Mouse (Mus musculus): Measurements from ENCODE around the gene Rbbp8nl. TPM values are rescaled to one million over a fixed set of nuclear protein-coding genes. Genes with fewer than 3 reads are reported as not detected.

The Rbbp8nl gene
- polyA plus RNA-seq, 1 experiment from 2014 or later, result not detected

GRCm38 (mm10) chr2:180306009-180306408, 16.3 kb upstream of the Rbbp8nl start:
- Histone ChIP-seq H3K27ac (replicated peaks) (no peak overlapping the region), H3K9me3 (replicated peaks) (no peaks in the 10 kb centered on the region), H3K4me3 (replicated peaks) (no peak overlapping the region), H3K36me3 (no peaks in the 10 kb centered on the region), H3K4me1 (no peaks in the 10 kb centered on the region), H3K9ac (replicated peaks) (no peak overlapping the region), H3K27me3 (replicated peaks) (no peaks in the 10 kb centered on the region), H3K4me2 (no peak overlapping the region)
- WGBS, result 82% methylated on average over 2 of the region's 2 CpGs
- ATAC-seq (ENCODE audit: low FRiP score), result no peak

- Histone ChIP-seq H3K4me3 (replicated peaks) (no peak overlapping the region), H3K27ac (replicated peaks) (no peak overlapping the region), H3K36me3 (no peaks in the 10 kb centered on the region), H3K9ac (replicated peaks) (no peak overlapping the region), H3K4me2 (no peak overlapping the region), H3K4me1 (no peaks in the 10 kb centered on the region), H3K27me3 (replicated peaks) (no peaks in the 10 kb centered on the region), H3K9me3 (replicated peaks) (no peaks in the 10 kb centered on the region)
- ATAC-seq (ENCODE audit: low FRiP score), result no peak
- WGBS, result 82% methylated on average over 3 of the region's 3 CpGs
Measured at GRCm38 (mm10) chr2:180305490-180305889, 15.8 kb upstream of the Rbbp8nl start.

- Histone ChIP-seq H3K27me3 (replicated peaks) (no peaks in the 10 kb centered on the region), H3K4me1 (no peaks in the 10 kb centered on the region), H3K9ac (replicated peaks) (no peak overlapping the region), H3K9me3 (replicated peaks) (no peaks in the 10 kb centered on the region), H3K4me2 (no peak overlapping the region), H3K36me3 (no peaks in the 10 kb centered on the region), H3K4me3 (replicated peaks) (no peak overlapping the region), H3K27ac (replicated peaks) (no peak overlapping the region)
- no peak for ATAC-seq (ENCODE audit: low FRiP score)
- WGBS, result 61% methylated on average over 4 of the region's 4 CpGs
Measured at GRCm38 (mm10) chr2:180304554-180304953, 14.9 kb upstream of the Rbbp8nl start.

- no peaks in the 10 kb centered on the region for H3K27me3 ChIP-seq (replicated peaks)
- H3K9me3 ChIP-seq (replicated peaks), result no peaks in the 10 kb centered on the region
- WGBS, result 88% methylated on average over 12 of the region's 12 CpGs
- ATAC-seq (ENCODE audit: low FRiP score), result no peak
- H3K4me3 ChIP-seq (replicated peaks), result no peak overlapping the region
- no peaks in the 10 kb centered on the region for H3K4me1 ChIP-seq
- H3K27ac ChIP-seq (replicated peaks), result no peak overlapping the region
- no peaks in the 10 kb centered on the region for H3K36me3 ChIP-seq
- no peak overlapping the region for H3K4me2 ChIP-seq
- H3K9ac ChIP-seq (replicated peaks), result no peak overlapping the region
Measured at GRCm38 (mm10) chr2:180303468-180303867, 13.8 kb upstream of the Rbbp8nl start.

GRCm38 (mm10) chr2:180302201-180302600, 12.5 kb upstream of the Rbbp8nl start:
- Histone ChIP-seq H3K27ac (replicated peaks) (no peak overlapping the region), H3K9me3 (replicated peaks) (no peaks in the 10 kb centered on the region), H3K27me3 (replicated peaks) (no peaks in the 10 kb centered on the region), H3K36me3 (no peaks in the 10 kb centered on the region), H3K4me1 (no peaks in the 10 kb centered on the region), H3K4me3 (replicated peaks) (no peak overlapping the region), H3K4me2 (no peak overlapping the region), H3K9ac (replicated peaks) (no peak overlapping the region)
- WGBS, result 73% methylated on average over 4 of the region's 4 CpGs
- ATAC-seq (ENCODE audit: low FRiP score), result no peak

- no peak overlapping the region for H3K4me3 ChIP-seq (replicated peaks)
- H3K36me3 ChIP-seq, result no peaks in the 10 kb centered on the region
- H3K9ac ChIP-seq (replicated peaks), result no peak overlapping the region
- WGBS, result 64% methylated on average over 5 of the region's 5 CpGs
- no peak for ATAC-seq (ENCODE audit: low FRiP score)
- H3K9me3 ChIP-seq (replicated peaks), result no peaks in the 10 kb centered on the region
- no peaks in the 10 kb centered on the region for H3K27me3 ChIP-seq (replicated peaks)
- H3K27ac ChIP-seq (replicated peaks), result no peak overlapping the region
- no peak overlapping the region for H3K4me2 ChIP-seq
- H3K4me1 ChIP-seq, result no peaks in the 10 kb centered on the region
Measured at GRCm38 (mm10) chr2:180300771-180301170, 11.1 kb upstream of the Rbbp8nl start.

- Histone ChIP-seq H3K4me2 (no peak overlapping the region), H3K27ac (replicated peaks) (no peak overlapping the region), H3K36me3 (no peaks in the 10 kb centered on the region), H3K4me3 (replicated peaks) (no peak overlapping the region), H3K9me3 (replicated peaks) (no peaks in the 10 kb centered on the region), H3K9ac (replicated peaks) (no peak overlapping the region), H3K4me1 (no peaks in the 10 kb centered on the region), H3K27me3 (replicated peaks) (no peaks in the 10 kb centered on the region)
- 75% methylated on average over 2 of the region's 2 CpGs for WGBS
- no peak for ATAC-seq (ENCODE audit: low FRiP score)
Measured at GRCm38 (mm10) chr2:180300252-180300651, 10.6 kb upstream of the Rbbp8nl start.

GRCm38 (mm10) chr2:180292906-180293305, 3.2 kb upstream of the Rbbp8nl start:
- WGBS, result 77% methylated on average over 8 of the region's 8 CpGs
- no peak overlapping the region for H3K9ac ChIP-seq (replicated peaks)
- H3K36me3 ChIP-seq, result no peaks in the 10 kb centered on the region
- H3K4me2 ChIP-seq, result no peak overlapping the region
- no peak overlapping the region for H3K27ac ChIP-seq (replicated peaks)
- H3K4me1 ChIP-seq, result no peaks in the 10 kb centered on the region
- H3K27me3 ChIP-seq (replicated peaks), result no peaks in the 10 kb centered on the region
- H3K9me3 ChIP-seq (replicated peaks), result no peaks in the 10 kb centered on the region
- H3K4me3 ChIP-seq (replicated peaks), result no peak overlapping the region
- ATAC-seq (ENCODE audit: low FRiP score), result no peak

- no peak overlapping the region for H3K4me3 ChIP-seq (replicated peaks)
- no peak overlapping the region for H3K9ac ChIP-seq (replicated peaks)
- no peak for ATAC-seq (ENCODE audit: low FRiP score)
- H3K4me1 ChIP-seq, result no peaks in the 10 kb centered on the region
- H3K4me2 ChIP-seq, result no peak overlapping the region
- WGBS, result 74% methylated on average over 4 of the region's 4 CpGs
- H3K27ac ChIP-seq (replicated peaks), result no peak overlapping the region
- no peaks in the 10 kb centered on the region for H3K36me3 ChIP-seq
- no peaks in the 10 kb centered on the region for H3K9me3 ChIP-seq (replicated peaks)
- H3K27me3 ChIP-seq (replicated peaks), result no peaks in the 10 kb centered on the region
Measured at GRCm38 (mm10) chr2:180292026-180292425, 2.3 kb upstream of the Rbbp8nl start.

GRCm38 (mm10) chr2:180291566-180291965, 1.9 kb upstream of the Rbbp8nl start:
- Histone ChIP-seq H3K9me3 (replicated peaks) (no peaks in the 10 kb centered on the region), H3K27ac (replicated peaks) (no peak overlapping the region), H3K27me3 (replicated peaks) (no peaks in the 10 kb centered on the region), H3K36me3 (no peaks in the 10 kb centered on the region), H3K4me1 (no peaks in the 10 kb centered on the region), H3K9ac (replicated peaks) (no peak overlapping the region), H3K4me2 (no peak overlapping the region), H3K4me3 (replicated peaks) (no peak overlapping the region)
- no peak for ATAC-seq (ENCODE audit: low FRiP score)
- WGBS, result 90% methylated on average over 5 of the region's 5 CpGs

- Histone ChIP-seq H3K4me2 (no peak overlapping the region), H3K27me3 (replicated peaks) (no peaks in the 10 kb centered on the region), H3K9ac (replicated peaks) (no peak overlapping the region), H3K36me3 (no peaks in the 10 kb centered on the region), H3K27ac (replicated peaks) (no peak overlapping the region), H3K4me1 (no peaks in the 10 kb centered on the region), H3K9me3 (replicated peaks) (no peaks in the 10 kb centered on the region), H3K4me3 (replicated peaks) (no peak overlapping the region)
- ATAC-seq (ENCODE audit: low FRiP score), result no peak
- WGBS, result 75% methylated on average over 6 of the region's 6 CpGs
Measured at GRCm38 (mm10) chr2:180290503-180290902, 824 bp upstream of the Rbbp8nl start.

- H3K27ac ChIP-seq (replicated peaks), result no peak overlapping the region
- H3K9ac ChIP-seq (replicated peaks), result no peak overlapping the region
- no peak overlapping the region for H3K4me2 ChIP-seq
- H3K36me3 ChIP-seq, result no peaks in the 10 kb centered on the region
- no peaks in the 10 kb centered on the region for H3K27me3 ChIP-seq (replicated peaks)
- H3K4me1 ChIP-seq, result no peaks in the 10 kb centered on the region
- no peak overlapping the region for H3K4me3 ChIP-seq (replicated peaks)
- H3K9me3 ChIP-seq (replicated peaks), result no peaks in the 10 kb centered on the region
- WGBS, result 51% methylated on average over 11 of the region's 11 CpGs
- no peak for ATAC-seq (ENCODE audit: low FRiP score)
Measured at GRCm38 (mm10) chr2:180288966-180289365, 713 bp downstream of the Rbbp8nl start.

GRCm38 (mm10) chr2:180279321-180279720, 10.4 kb downstream of the Rbbp8nl start:
- no peaks in the 10 kb centered on the region for H3K36me3 ChIP-seq
- no peak overlapping the region for H3K9ac ChIP-seq (replicated peaks)
- H3K4me3 ChIP-seq (replicated peaks), result no peak overlapping the region
- H3K4me1 ChIP-seq, result peaks cover 4% of the 10 kb centered on the region; the same call in 1 of the 2 replicates
- H3K4me2 ChIP-seq, result no peak overlapping the region
- H3K27ac ChIP-seq (replicated peaks), result no peak overlapping the region
- ATAC-seq (ENCODE audit: low FRiP score), result no peak
- peaks cover 7% of the 10 kb centered on the region; the same call in 1 of the 2 replicates for H3K27me3 ChIP-seq (replicated peaks)
- H3K9me3 ChIP-seq (replicated peaks), result no peaks in the 10 kb centered on the region
- 85% methylated on average over 8 of the region's 8 CpGs for WGBS

All from neural tube, embryonic 15.5 days (tissue).